Mouse (Mus musculus) mammary gland, adult 2 months (tissue): ENCODE measurements around the gene Pycr2. TPM values are rescaled to one million over a fixed set of nuclear protein-coding genes. Genes with fewer than 3 reads are reported as not detected.

Experiments used
- polyA plus RNA-seq: library from polyadenylated mRNA; depleted of rRNA; stranded (reverse); fragments of >200 nt; gene quantifications from 2 replicates; pipeline ENCODE4 v1.2.3, GENCODE M21; 2012; ENCODE audit warnings: low replicate concordance; rRNA removed

The Pycr2 gene
- 29.1 and 61.5 TPM in 2 replicates for polyA plus RNA-seq

DNA sequence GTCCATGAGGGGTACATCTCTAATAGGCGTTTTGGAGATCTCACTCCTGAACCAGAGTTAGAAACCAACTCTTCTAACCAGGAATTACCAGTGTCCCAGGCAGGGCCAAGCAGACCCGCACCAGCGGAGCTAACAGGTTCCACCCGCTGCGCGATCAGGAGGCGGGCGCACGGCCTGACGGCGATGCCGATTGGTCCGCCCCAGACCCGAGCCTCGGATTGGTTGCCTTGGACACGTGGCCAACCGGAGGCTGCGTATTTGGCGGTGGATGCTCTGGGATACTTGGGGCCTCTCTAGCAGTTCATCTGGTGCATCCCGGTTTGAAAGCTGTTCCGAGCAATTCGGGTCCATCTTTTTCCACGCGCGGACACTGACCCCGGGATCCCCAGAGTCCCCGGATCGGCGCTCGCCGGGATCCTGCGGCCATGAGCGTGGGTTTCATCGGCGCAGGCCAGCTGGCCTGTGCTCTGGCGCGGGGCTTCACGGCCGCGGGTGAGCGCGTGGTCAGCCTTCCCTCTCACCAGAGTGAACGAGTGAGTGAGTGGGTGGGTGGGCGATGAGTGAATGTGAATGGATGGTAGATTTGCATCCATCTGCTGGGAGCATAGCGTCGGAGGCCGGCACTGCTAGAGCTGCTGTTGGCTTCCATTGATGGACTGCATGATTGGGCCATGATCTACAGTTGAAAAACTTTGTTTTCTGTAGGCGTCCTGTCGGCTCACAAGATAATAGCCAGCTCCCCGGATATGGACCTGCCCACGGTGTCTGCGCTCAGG lies at the start of gene Pycr2:
Gene Pycr2 (plus strand): TSS at position 255 of the 776 bp plus-strand sequence.

GRCm38 (mm10) chr1:180892808-180893207 lies 11.3 kb upstream of the Pycr2 start, which contains the start of gene Lefty2:
TSS of gene Lefty2 (plus strand) at chr1:180893108.

GRCm38 (mm10) chr1:180934467-180935419 lies 30.6 kb downstream of the Pycr2 start, which contains the start of gene Lefty1:
TSS of gene Lefty1 (plus strand) at chr1:180935022.

DNA sequence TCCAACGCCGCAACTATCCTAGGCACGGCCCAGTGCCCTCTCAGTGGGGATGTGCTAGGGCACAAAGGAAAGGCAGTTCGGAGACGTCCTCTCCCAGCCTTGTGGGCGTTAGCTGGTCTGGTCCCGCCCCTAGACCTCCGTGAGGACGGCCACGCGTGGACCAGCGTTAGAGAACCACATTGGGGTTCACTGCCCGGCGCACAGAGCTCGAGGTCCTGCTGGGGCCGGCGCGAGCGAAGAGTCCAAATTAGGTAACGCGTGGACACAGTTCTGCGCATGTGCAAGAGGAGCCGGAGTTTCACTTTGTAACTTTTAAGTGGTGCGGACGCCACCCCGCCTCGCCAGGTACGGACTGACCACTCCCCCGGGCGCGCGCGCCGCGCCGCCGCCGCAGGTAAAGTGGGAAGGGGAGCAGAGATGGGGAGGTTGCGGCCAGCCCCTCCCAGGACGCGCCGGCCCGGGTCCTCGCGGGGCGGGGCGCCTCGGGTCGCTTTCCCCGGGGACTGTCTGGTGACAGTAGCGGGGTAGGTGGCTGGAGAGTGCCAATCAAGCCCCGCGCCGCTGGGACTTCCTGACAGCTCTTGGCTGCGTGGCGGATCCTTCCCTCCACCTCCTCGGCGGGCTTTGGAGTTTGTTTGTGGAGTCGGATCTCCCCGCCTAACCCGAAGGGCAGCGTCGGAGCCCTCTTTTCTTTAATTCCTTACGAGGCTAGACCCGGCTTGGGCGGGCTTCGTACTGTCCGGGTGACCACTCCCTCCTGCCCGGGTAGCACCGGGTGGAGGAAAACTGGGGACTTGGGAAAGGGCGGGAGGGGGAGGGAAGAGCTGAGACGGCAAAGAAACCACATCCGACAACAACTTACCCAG lies 38.3 kb downstream of the Pycr2 start, which contains the start of gene Tmem63a:
Gene Tmem63a (plus strand): TSS at position 179 of the 866 bp plus-strand sequence.

Other genes with a start within 250 kb of the Pycr2 start
- gene Mixl1, start 207.3 kb upstream of the Pycr2 start, polyA plus RNA-seq, result not detected in 2 replicates
- gene Acbd3, start 178.2 kb upstream of the Pycr2 start, polyA plus RNA-seq, result 9.9 and 14.9 TPM in 2 replicates
- gene H3f3a, start 90.3 kb upstream of the Pycr2 start, polyA plus RNA-seq, result 269 and 353 TPM in 2 replicates
- gene Sde2, start 53.2 kb upstream of the Pycr2 start, polyA plus RNA-seq, result 6.9 and 13.5 TPM in 2 replicates
- gene Lefty2, start 11.2 kb upstream of the Pycr2 start, polyA plus RNA-seq, result not detected in 2 replicates
- 5.2 and 15.7 TPM in 2 replicates for gene Lefty1, start 30.7 kb downstream of the Pycr2 start, polyA plus RNA-seq
- gene Tmem63a, start 38.1 kb downstream of the Pycr2 start, polyA plus RNA-seq, result 49.6 and 58.5 TPM in 2 replicates
- 51.4 and 74.5 TPM in 2 replicates for gene Ephx1, start 116.6 kb downstream of the Pycr2 start, polyA plus RNA-seq
- not detected in 2 replicates for gene 9130409I23Rik, start 146.9 kb downstream of the Pycr2 start, polyA plus RNA-seq
- gene Nvl, start 239.9 kb downstream of the Pycr2 start, polyA plus RNA-seq, result 7.3 and 17.4 TPM in 2 replicates
- 8.2 and 24.0 TPM in 2 replicates for gene Cnih4, start 240.4 kb downstream of the Pycr2 start, polyA plus RNA-seq